Mouse (Mus musculus): ENCODE results near the gene Cyth1.

The Cyth1 gene

GRCm38 (mm10) chr11:118198296-118198600 is 50.1 kb downstream of the Cyth1 start:
- DNase-seq (ENCODE audit: low spot score), result no peak

DNA sequence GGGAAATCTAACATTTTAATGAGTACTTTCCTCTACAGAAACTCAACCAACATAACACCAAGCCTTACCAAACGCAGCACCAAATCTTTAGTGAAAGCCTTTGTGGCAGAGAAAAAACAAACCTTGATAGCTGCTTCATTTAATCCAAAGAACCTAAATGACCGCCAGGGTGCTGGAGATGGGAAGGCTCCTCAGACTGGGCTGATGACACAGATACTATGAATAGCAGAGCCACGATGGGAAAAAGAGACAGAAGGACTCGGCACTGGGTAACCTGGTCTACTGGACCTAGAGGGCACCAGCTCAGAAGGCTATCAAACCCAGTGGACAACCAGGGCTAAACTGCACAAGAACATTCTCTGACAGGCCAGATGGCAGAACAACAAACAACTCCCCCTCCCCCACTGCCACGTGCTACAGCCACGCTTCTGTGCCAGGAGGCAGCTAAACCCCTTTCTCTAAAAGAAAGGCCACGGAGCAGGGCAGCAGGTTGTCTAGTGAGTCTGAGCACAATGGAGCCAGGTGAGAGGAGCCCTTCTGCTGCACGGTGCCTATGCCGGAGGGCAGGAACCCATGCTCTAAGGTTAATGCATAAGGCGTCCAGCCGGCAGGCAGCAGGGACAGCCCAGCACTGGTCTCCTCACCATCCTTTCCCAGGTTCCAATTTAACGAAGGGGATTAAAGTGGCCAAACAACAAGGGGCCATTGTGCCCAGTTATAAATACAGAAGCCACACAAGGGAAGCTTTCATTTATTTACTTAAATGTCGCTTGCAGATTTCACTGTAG is 50.7 kb downstream of the Cyth1 start:
- no peak for DNase-seq (ENCODE audit: low spot score)

DNA sequence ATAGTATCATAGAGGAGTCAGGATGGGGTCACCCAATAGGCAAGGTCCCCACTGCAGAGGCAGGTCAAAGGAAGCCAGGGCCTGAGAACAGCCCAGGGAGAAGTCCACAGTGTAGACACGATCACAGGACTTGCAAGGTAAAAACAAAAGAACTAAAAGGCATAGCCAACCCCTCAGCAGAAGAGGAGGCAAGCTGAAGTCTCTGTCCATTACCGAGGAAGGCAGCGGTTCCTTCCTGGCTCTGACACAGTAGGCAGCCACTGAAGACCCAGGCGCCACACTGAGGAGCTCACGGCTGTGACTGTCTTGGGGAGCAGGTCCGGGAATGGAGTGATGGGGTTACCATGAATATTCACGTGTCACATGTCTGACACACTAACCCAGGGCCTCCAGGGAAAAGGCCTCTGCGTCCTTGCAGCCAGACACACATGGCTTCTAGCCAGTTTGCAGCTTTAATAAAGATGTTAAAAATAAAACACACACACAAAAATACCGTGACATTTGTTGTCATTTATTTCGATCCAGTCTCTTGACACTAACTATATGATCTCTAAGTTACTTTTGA is 51.5 kb downstream of the Cyth1 start:
- DNase-seq (ENCODE audit: low spot score), result no peak

- no peak for DNase-seq (ENCODE audit: low spot score)
Observed at GRCm38 (mm10) chr11:118193390-118194147, 54.8 kb downstream of the Cyth1 start.

DNA sequence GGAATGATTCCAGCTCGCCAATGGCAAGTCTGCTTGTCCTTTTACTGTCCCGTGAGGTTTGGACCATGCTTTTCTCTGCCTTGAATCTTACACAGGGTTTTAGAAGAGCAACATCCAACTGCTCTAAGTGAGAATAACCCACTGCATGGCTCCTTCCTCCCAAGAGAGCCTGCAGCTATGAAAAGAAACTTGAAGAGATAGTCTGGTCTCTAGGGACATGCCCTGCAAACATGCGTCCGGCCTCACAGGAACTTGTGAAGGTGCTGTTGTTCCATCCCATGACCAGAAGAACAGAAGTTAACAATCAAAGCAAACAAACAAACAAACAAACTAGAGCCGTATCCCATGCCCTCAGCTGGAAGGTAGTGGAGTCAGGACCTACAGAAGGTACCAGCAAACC is 55.4 kb downstream of the Cyth1 start:
- DNase-seq (ENCODE audit: low spot score), result no peak

GRCm38 (mm10) chr11:118182768-118183167 is 65.6 kb downstream of the Cyth1 start:
- no peak for DNase-seq (ENCODE audit: low spot score)

- DNase-seq (ENCODE audit: low spot score), result no peak
Observed at GRCm38 (mm10) chr11:118182353-118182752, 66.0 kb downstream of the Cyth1 start.

- DNase-seq (ENCODE audit: low spot score), result no peak
Observed at GRCm38 (mm10) chr11:118180199-118180598, 68.2 kb downstream of the Cyth1 start.

GRCm38 (mm10) chr11:118178236-118178635 is 70.2 kb downstream of the Cyth1 start:
- no peak for DNase-seq (ENCODE audit: low spot score)

DNA sequence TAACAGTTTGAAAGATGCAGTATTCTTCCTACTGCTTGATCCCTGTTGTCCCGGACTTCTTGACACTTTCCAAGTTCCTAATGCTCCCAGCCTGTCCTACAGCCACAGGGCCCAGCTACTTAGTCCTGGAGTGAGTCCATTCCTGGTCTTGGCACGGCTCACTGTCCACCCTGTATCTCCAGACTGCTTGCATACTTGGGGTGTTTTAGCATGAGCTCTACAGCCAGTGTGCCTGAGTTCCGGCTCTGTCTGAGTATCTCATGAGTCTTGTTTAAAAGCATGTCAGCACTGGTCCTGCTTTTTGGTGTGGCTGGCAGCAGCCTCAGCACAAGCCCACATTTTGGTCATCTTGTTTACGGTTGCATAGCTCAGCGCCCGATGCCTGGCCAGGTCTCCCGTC is 73.6 kb downstream of the Cyth1 start:
- no peak for DNase-seq (ENCODE audit: low spot score)

DNA sequence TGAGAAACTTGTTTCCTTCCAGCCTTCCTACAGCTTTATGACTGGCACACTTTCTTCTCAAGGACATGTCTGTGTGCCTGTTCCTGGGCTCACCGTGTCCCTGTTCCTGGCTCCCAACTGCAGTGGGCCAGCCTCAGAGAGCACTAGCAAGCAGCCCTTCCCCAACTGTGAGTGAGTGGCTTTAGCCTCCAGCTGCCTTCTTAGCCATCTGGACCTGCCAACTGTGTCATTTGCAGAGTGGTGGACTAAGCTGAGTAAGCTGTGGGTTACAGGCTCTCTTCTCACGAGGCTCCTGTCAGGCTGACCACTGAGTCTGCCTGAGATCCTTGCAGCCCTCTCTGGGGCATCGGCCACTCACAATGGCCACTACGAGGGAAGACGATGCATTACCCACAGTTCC is 75.6 kb downstream of the Cyth1 start:
- DNase-seq (ENCODE audit: low spot score), result no peak

DNA sequence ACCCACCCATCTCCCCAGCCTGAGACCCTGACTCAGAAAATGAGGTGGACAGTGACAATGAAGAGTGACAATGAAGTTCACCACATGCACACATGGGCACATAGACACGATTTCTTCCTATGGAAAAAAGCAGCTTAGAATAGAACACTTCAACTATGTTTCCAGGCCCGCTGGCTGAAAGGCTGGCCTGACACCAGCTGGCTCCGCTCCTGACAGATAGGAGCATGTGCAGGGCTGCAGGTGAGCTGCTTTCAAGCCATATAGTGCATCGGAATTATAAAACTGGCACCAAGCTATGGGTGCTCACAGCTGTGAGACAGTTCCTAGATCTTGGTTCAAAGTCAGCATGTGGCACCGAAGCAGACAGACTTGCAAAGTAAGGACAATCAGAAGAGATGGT is 78.1 kb downstream of the Cyth1 start:
- no peak for DNase-seq (ENCODE audit: low spot score)

GRCm38 (mm10) chr11:118168714-118169113 is 79.7 kb downstream of the Cyth1 start:
- DNase-seq (ENCODE audit: low spot score), result no peak

DNA sequence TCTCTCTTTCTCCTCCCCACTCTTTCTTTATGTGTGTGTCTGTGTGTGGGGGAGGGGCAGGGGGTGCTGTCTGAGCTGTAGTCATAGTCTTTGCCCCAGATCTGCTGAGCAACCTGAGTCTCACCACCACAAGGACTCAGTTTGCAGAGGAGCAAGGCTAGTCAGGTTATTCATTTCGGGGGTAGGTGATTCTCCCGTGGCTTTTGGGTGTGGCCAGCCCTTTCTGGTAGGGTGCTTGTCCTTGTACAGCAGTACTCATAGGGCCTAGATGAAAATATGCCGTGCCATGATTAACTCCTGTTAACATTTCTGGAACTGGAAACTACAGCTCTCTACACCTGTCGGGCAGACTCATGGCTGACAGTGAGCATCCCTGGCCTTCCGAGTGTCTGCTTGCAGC is 81.8 kb downstream of the Cyth1 start:
- DNase-seq (ENCODE audit: low spot score), result no peak

DNA sequence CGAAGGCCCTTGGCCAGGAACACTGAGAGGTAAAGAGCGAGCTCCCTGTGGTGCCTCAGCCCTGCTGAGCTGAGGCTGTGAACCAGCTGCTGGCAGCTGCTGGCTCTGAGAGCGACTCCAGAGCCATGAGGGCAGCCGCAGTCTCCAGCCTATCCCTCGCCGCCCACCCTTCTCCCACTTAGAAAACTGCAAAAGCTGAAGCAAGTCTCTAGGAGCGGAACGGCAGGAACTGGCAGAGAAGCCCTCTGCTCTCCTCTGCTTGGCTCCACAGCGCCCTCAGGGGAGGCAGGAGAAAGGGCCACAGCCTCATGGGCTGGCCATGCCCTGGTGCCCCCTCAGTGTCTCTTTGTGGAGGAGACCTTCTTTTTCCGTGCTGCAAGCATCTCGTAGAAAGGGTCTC is 82.7 kb downstream of the Cyth1 start:
- no peak for DNase-seq (ENCODE audit: low spot score)

DNA sequence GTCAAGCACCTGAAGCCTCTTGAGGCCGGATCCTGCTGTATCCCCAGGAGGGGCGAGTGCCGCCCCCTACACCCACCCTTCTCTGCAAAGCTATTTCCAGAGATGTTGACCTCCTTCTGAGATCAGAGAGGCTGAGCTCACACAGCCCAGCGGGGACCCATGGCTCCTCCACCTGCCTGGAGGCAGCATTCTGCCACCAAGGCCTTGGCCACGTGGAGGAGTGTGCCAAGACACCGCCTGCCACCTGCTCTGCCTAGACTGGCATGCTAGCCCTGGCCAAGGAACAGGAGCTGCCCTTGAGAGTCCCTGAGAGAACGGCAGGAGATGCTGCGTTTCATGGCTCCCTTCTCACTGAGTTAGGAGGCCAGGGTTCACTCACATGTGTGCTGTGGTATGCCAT is 83.8 kb downstream of the Cyth1 start:
- no peak for DNase-seq (ENCODE audit: low spot score)

- DNase-seq (ENCODE audit: low spot score), result no peak
Observed at GRCm38 (mm10) chr11:118162245-118162644, 86.1 kb downstream of the Cyth1 start.

- no peak for DNase-seq (ENCODE audit: low spot score)
Observed at GRCm38 (mm10) chr11:118161240-118161639, 87.2 kb downstream of the Cyth1 start.

DNA sequence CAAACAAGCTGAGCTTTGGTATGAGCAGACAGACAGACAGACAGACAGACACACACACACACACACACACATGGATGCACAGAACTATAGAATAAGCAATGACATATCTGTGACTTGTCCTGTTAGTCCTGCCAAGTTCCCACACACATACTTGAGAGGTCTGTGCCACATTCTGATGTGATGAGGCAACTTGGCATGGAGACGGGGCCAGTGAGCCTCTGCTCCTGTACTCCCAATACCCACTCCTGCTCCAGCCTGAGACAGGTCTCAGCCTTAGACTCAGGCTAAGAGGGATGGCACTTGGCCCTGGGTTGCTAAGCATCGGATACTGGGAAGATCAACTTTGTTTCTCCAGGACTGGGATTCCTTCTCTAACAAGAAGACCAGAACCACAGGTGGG is 87.6 kb downstream of the Cyth1 start:
- no peak for DNase-seq (ENCODE audit: low spot score)

DNA sequence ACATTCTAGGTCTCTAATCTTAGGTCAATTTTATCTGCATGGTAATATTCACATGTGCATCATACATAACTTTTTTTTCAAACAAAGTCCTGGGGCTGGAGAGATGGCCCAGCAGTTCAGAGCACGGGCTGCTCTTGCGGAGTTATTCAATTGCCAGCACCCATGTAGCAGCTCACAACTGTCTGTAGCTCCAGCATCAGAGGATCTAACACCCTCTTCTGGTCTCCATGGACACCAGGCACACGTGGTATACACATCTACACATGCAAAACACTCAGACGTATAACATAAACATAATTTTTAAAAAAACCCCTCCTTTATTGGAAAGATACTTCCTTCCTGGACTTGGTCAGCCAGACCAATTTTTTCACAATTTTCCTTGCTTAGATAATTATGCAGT is 89.6 kb downstream of the Cyth1 start:
- DNase-seq (ENCODE audit: low spot score), result no peak

GRCm38 (mm10) chr11:118156480-118157060 is 91.8 kb downstream of the Cyth1 start:
- DNase-seq (ENCODE audit: low spot score), result no peak

- no peak for DNase-seq (ENCODE audit: low spot score)
Observed at GRCm38 (mm10) chr11:118152964-118153363, 95.4 kb downstream of the Cyth1 start.
